Mouse (Mus musculus) stomach, embryonic 14.5 days (tissue): Measurements from ENCODE around the gene Ap1g1. TPM values are rescaled to one million over a fixed set of nuclear protein-coding genes. Genes with fewer than 3 reads are reported as not detected.

Experiments used
- ATAC-seq: fragments of 200-750 bp; cut with Nextera tagmentation; 2 replicates; pipeline ENCODE4 v1.8.0; 2017; ENCODE audit warnings: low read depth, moderate TSS enrichment; ENCODE audit not compliant: insufficient number of reproducible peaks, insufficient read depth, low FRiP score
- H3K27ac ChIP-seq: fragments of 300-500 bp; sonication (generic); 2 replicates; pipeline ENCODE4 v1.5.1; 2014; ENCODE audit warnings: mild to moderate bottlenecking, low read length, moderate library complexity, mixed read lengths
- H3K27me3 ChIP-seq: fragments of 300-500 bp; sonication (generic); 2 replicates; pipeline ENCODE4 v1.6.1; 2014; ENCODE audit warnings: low read length, control low read depth, mixed read lengths; ENCODE audit not compliant: control insufficient read depth, insufficient read depth
- H3K36me3 ChIP-seq: fragments of 300-500 bp; sonication (generic); 2 replicates; pipeline ENCODE4 v1.6.1; 2014; ENCODE audit warnings: mild to moderate bottlenecking, control low read depth, low read length, moderate library complexity, mixed read lengths; ENCODE audit not compliant: control insufficient read depth, insufficient read depth
- H3K4me1 ChIP-seq: fragments of 300-500 bp; sonication (generic); 2 replicates; pipeline ENCODE4 v1.6.1; 2014; ENCODE audit warnings: low read length, control low read depth, mixed read lengths; ENCODE audit not compliant: control insufficient read depth, insufficient read depth
- H3K4me2 ChIP-seq: fragments of 300-500 bp; sonication (generic); replicated peaks from 2 replicates; pipeline ENCODE4 v1.6.1; 2014; ENCODE audit warnings: low read depth, low read length, control low read depth
- H3K4me3 ChIP-seq: fragments of 300-500 bp; sonication (generic); 2 replicates; pipeline ENCODE4 v1.5.1; 2014; ENCODE audit warnings: low read depth, low read length, control low read depth
- H3K9ac ChIP-seq: fragments of 300-500 bp; sonication (generic); replicated peaks from 2 replicates; pipeline ENCODE4 v1.6.1; 2014; ENCODE audit warnings: low read depth, mild to moderate bottlenecking, control low read depth, low read length, moderate library complexity, mixed read lengths
- H3K9me3 ChIP-seq: fragments of 300-500 bp; sonication (generic); 2 replicates; pipeline ENCODE4 v1.6.1; 2016; ENCODE audit warnings: low read depth, low read length, control low read depth; ENCODE audit not compliant: control insufficient read depth
- WGBS: fragments of 180-500 bp; shearing (Covaris S2); extraction: QIAGEN DNeasy Blood & Tissue Kit; methylation state at CpG from one replicate; pipeline ENCODE4 v1.1.7; 2014; 5-methylcytosine and 5-hydroxymethylcytosine counted together
- polyA plus RNA-seq: library from polyadenylated mRNA; unstranded; fragments of >200 nt; fragmentation: Nextera tagmentation; extraction: Ambion mirVana; gene quantifications from 2 replicates; pipeline ENCODE4 v1.2.1, GENCODE M21; 2014

Ap1g1 gene
- polyA plus RNA-seq, 1 experiment from 2014 or later, result 39.2 TPM

GRCm38 (mm10) chr8:109904928-109905668 is 126.7 kb downstream of the Ap1g1 start:
- Histone ChIP-seq H3K27me3 (no peaks in the 10 kb centered on the region), H3K4me1 (no peaks in the 10 kb centered on the region), H3K4me2 (no peak overlapping the region), H3K36me3 (peaks cover 15% of the 10 kb centered on the region; the same call in 1 of the 2 replicates), H3K27ac (no peak overlapping the region), H3K4me3 (no peak overlapping the region), H3K9ac (no peak overlapping the region), H3K9me3 (no peaks in the 10 kb centered on the region)
- 98% methylated on average over 1 of the region's 1 CpGs for WGBS
- no peak for ATAC-seq

- Histone ChIP-seq H3K27me3 (no peaks in the 10 kb centered on the region), H3K4me3 (no peak overlapping the region), H3K36me3 (peaks cover 20% of the 10 kb centered on the region; the same call in 1 of the 2 replicates), H3K9ac (no peak overlapping the region), H3K27ac (no peak overlapping the region), H3K4me1 (no peaks in the 10 kb centered on the region), H3K4me2 (no peak overlapping the region), H3K9me3 (no peaks in the 10 kb centered on the region)
- WGBS, result 97% methylated on average over 3 of the region's 3 CpGs
- no peak for ATAC-seq
These were observed 128.6 kb downstream of the Ap1g1 start for GRCm38 (mm10) chr8:109906907-109907306.

GRCm38 (mm10) chr8:109907376-109907775 is 129.0 kb downstream of the Ap1g1 start:
- H3K27me3 ChIP-seq, result no peaks in the 10 kb centered on the region
- H3K9me3 ChIP-seq, result no peaks in the 10 kb centered on the region
- H3K4me1 ChIP-seq, result no peaks in the 10 kb centered on the region
- H3K36me3 ChIP-seq, result peaks cover 25% of the 10 kb centered on the region; the same call in 1 of the 2 replicates
- WGBS, result 97% methylated on average over 4 of the region's 4 CpGs
- no peak overlapping the region for H3K4me2 ChIP-seq
- H3K4me3 ChIP-seq, result no peak overlapping the region
- H3K9ac ChIP-seq, result no peak overlapping the region
- no peak for ATAC-seq
- no peak overlapping the region for H3K27ac ChIP-seq

Other genes with a start within 250 kb of the Ap1g1 start
- 18.3 and 19.2 TPM in 2 replicates for gene Dhx38, start 212.7 kb upstream of the Ap1g1 start, polyA plus RNA-seq
- 20.6 and 21.2 TPM in 2 replicates for gene Txnl4b, start 212.7 kb upstream of the Ap1g1 start, polyA plus RNA-seq
- gene Hp, start 199.4 kb upstream of the Ap1g1 start, polyA plus RNA-seq, result 0.85 and 1.9 TPM in 2 replicates
- 40.1 and 45.1 TPM in 2 replicates for gene Dhodh, start 169.9 kb upstream of the Ap1g1 start, polyA plus RNA-seq
- gene Pkd1l3, start 164.0 kb upstream of the Ap1g1 start, polyA plus RNA-seq, result 0.14 TPM in 1 of 2 replicates, not detected in the other
- gene Ist1, start 85.3 kb upstream of the Ap1g1 start, polyA plus RNA-seq, result 154 and 165 TPM in 2 replicates
- gene Zfp821, start 73.0 kb upstream of the Ap1g1 start, polyA plus RNA-seq, result 29.7 and 33.0 TPM in 2 replicates
- gene Atxn1l, start 40.8 kb upstream of the Ap1g1 start, polyA plus RNA-seq, result 6.0 and 6.9 TPM in 2 replicates
- 6.1 and 6.9 TPM in 2 replicates for gene Phlpp2, start 90.0 kb downstream of the Ap1g1 start, polyA plus RNA-seq
- gene Marveld3, start 183.6 kb downstream of the Ap1g1 start, polyA plus RNA-seq, result 2.3 and 4.5 TPM in 2 replicates
- gene Tat, start 211.9 kb downstream of the Ap1g1 start, polyA plus RNA-seq, result not detected in 2 replicates